Mouse (Mus musculus) kidney, adult 2 months (tissue): ENCODE measurements at regions not wholly inside any gene's neighbourhood (a gene's known extent, or its start where the extent isn't known, plus 50 kb on each side); places are given as distances from the start of the nearest gene placed in this dataset.

ENCODE experiments used
- CTCF ChIP-seq: fragments of 200-500 bp; conservative IDR thresholded peaks from 2 replicates; pipeline ENCODE4 v1.5.1; 2011; ENCODE audit warnings: low read depth, mild to moderate bottlenecking, control low read depth, low read length, moderate library complexity, mixed read lengths; ENCODE audit not compliant: insufficient read depth, insufficient read length
- POLR2A ChIP-seq: fragments of 200-500 bp; IDR thresholded peaks from one replicate; pipeline ENCODE4 v1.6.1; 2011; ENCODE audit warnings: low read depth, low read length, control low read depth

- TF ChIP-seq POLR2A (no peak), CTCF (no peak)
These were observed 213.8 kb upstream of the Bmp2 start for GRCm38 (mm10) chr2:133338150-133338549.
